Mouse (Mus musculus) liver, embryonic 13.5 days (tissue): Measurements from ENCODE around the gene Chrne. TPM values are rescaled to one million over a fixed set of nuclear protein-coding genes. Genes with fewer than 3 reads are reported as not detected.

ENCODE experiments used
- polyA plus RNA-seq: library from polyadenylated mRNA; unstranded; fragments of >200 nt; fragmentation: Nextera tagmentation; extraction: Ambion mirVana; gene quantifications from 2 replicates; pipeline ENCODE4 v1.2.1, GENCODE M21; 2015

The Chrne gene
- polyA plus RNA-seq, 1 experiment from 2014 or later, result not detected

Other genes with a start within 250 kb of the Chrne start
- 19.0 and 21.0 TPM in 2 replicates for gene Pelp1, start 209.2 kb downstream of the Chrne start, polyA plus RNA-seq
- gene Arrb2, start 186.6 kb downstream of the Chrne start, polyA plus RNA-seq, result 13.0 and 14.9 TPM in 2 replicates
- gene Med11, start 167.3 kb downstream of the Chrne start, polyA plus RNA-seq, result 17.2 and 19.1 TPM in 2 replicates
- 0.07 and 0.17 TPM in 2 replicates for gene Zmynd15, start 159.8 kb downstream of the Chrne start, polyA plus RNA-seq
- gene Cxcl16, start 159.2 kb downstream of the Chrne start, polyA plus RNA-seq, result 0.70 and 1.4 TPM in 2 replicates
- gene Tm4sf5, start 114.0 kb downstream of the Chrne start, polyA plus RNA-seq, result 2.1 and 2.5 TPM in 2 replicates
- gene Vmo1, start 104.6 kb downstream of the Chrne start, polyA plus RNA-seq, result 0.23 and 0.46 TPM in 2 replicates
- 19.6 and 20.0 TPM in 2 replicates for gene Gltpd2, start 100.0 kb downstream of the Chrne start, polyA plus RNA-seq
- gene Psmb6, start 93.8 kb downstream of the Chrne start, polyA plus RNA-seq, result 372 and 419 TPM in 2 replicates
- gene Gm40193, start 86.3 kb downstream of the Chrne start, polyA plus RNA-seq, result not detected in 2 replicates
- gene Pld2, start 79.2 kb downstream of the Chrne start, polyA plus RNA-seq, result 1.3 and 1.5 TPM in 2 replicates
- 3.5 and 5.2 TPM in 2 replicates for gene Mink1, start 56.3 kb downstream of the Chrne start, polyA plus RNA-seq
- not detected in 2 replicates for gene 4930544D05Rik, start 3.4 kb downstream of the Chrne start, polyA plus RNA-seq
- 2.8 and 4.7 TPM in 2 replicates for gene Gp1ba, start 19.9 kb upstream of the Chrne start, polyA plus RNA-seq
- 74.2 and 81.0 TPM in 2 replicates for gene Rnf167, start 28.0 kb upstream of the Chrne start, polyA plus RNA-seq
- gene Slc25a11, start 28.3 kb upstream of the Chrne start, polyA plus RNA-seq, result 72.8 and 73.8 TPM in 2 replicates
- gene Pfn1, start 35.4 kb upstream of the Chrne start, polyA plus RNA-seq, result 1,347 and 1,531 TPM in 2 replicates
- gene Eno3, start 38.0 kb upstream of the Chrne start, polyA plus RNA-seq, result 5.5 and 6.7 TPM in 2 replicates
- gene Spag7, start 50.2 kb upstream of the Chrne start, polyA plus RNA-seq, result 69.2 and 72.4 TPM in 2 replicates
- 2.8 and 3.6 TPM in 2 replicates for gene Camta2, start 68.9 kb upstream of the Chrne start, polyA plus RNA-seq
- gene Inca1, start 80.9 kb upstream of the Chrne start, polyA plus RNA-seq, result 1.2 and 1.3 TPM in 2 replicates
- gene Kif1c, start 81.3 kb upstream of the Chrne start, polyA plus RNA-seq, result 0.58 and 0.73 TPM in 2 replicates
- gene Zfp3, start 145.0 kb upstream of the Chrne start, polyA plus RNA-seq, result 1.2 and 1.8 TPM in 2 replicates
- gene Scimp, start 193.4 kb upstream of the Chrne start, polyA plus RNA-seq, result 0.18 and 0.41 TPM in 2 replicates
- gene Rabep1, start 225.6 kb upstream of the Chrne start, polyA plus RNA-seq, result 17.6 and 18.6 TPM in 2 replicates